Mouse (Mus musculus): ENCODE measurements at regions not wholly inside any gene's neighbourhood (a gene's known extent, or its start where the extent isn't known, plus 50 kb on each side); places are given as distances from the start of the nearest gene placed in this dataset.

DNA sequence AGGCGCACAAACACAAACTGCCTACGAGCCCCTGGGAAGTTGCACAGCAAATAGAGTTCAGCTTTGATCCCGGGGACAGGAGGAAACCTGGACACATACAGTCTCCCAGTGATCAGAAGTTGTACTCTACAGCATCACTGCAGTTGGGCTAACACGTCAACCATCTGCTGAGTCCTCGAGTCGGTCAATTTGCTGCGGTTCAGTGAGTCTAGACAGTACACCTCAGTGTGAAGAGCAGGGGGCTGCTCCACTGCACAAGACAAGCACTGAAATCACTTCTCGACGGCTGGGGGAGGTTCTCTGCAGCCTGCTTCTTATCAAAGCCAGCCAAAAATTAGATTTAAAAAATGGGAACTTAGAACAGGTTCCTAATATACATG is 78.4 kb upstream of the Aco1 start:
- Histone ChIP-seq H3K4me3 (ENCODE audit: low read depth, low read length) (no peak overlapping the region), H3K4me2 (ENCODE audit: low read length) (no peak overlapping the region), H3K27ac (ENCODE audit: low read length) (no peak overlapping the region), H3K36me3 (ENCODE audit: control insufficient read depth, insufficient read depth, low read length) (no peaks in the 10 kb centered on the region), H3K9ac (ENCODE audit: low read depth, low read length) (no peak overlapping the region), H3K9me3 (replicated peaks; ENCODE audit: control insufficient read depth, low read length, poor library complexity, severe bottlenecking) (no peaks in the 10 kb centered on the region), H3K4me1 (ENCODE audit: control insufficient read depth, insufficient read depth, low read length) (no peaks in the 10 kb centered on the region), H3K27me3 (ENCODE audit: control insufficient read depth, insufficient read depth, low read depth, low read length) (no peaks in the 10 kb centered on the region)
- WGBS, result 62% methylated on average over 9 of the region's 9 CpGs
- ATAC-seq, result no peak

GRCm38 (mm10) chr4:40070959-40071634 is 71.8 kb upstream of the Aco1 start:
- no peak overlapping the region for H3K9ac ChIP-seq (ENCODE audit: low read depth, low read length)
- ATAC-seq, result no peak
- H3K4me2 ChIP-seq (ENCODE audit: low read length), result no peak overlapping the region
- no peak overlapping the region for H3K4me3 ChIP-seq (ENCODE audit: low read depth, low read length)
- H3K27me3 ChIP-seq (ENCODE audit: control insufficient read depth, insufficient read depth, low read depth, low read length), result no peaks in the 10 kb centered on the region
- H3K4me1 ChIP-seq (ENCODE audit: control insufficient read depth, insufficient read depth, low read length), result no peaks in the 10 kb centered on the region
- 70% methylated on average over 4 of the region's 4 CpGs for WGBS
- no peaks in the 10 kb centered on the region for H3K36me3 ChIP-seq (ENCODE audit: control insufficient read depth, insufficient read depth, low read length)
- H3K27ac ChIP-seq (ENCODE audit: low read length), result no peak overlapping the region
- H3K9me3 ChIP-seq (replicated peaks; ENCODE audit: control insufficient read depth, low read length, poor library complexity, severe bottlenecking), result no peaks in the 10 kb centered on the region

GRCm38 (mm10) chr4:40081035-40081434 is 61.8 kb upstream of the Aco1 start:
- Histone ChIP-seq H3K9ac (ENCODE audit: low read depth, low read length) (no peak overlapping the region), H3K4me3 (ENCODE audit: low read depth, low read length) (no peak overlapping the region), H3K27me3 (ENCODE audit: control insufficient read depth, insufficient read depth, low read depth, low read length) (no peaks in the 10 kb centered on the region), H3K9me3 (replicated peaks; ENCODE audit: control insufficient read depth, low read length, poor library complexity, severe bottlenecking) (no peaks in the 10 kb centered on the region), H3K4me1 (ENCODE audit: control insufficient read depth, insufficient read depth, low read length) (no peaks in the 10 kb centered on the region), H3K36me3 (ENCODE audit: control insufficient read depth, insufficient read depth, low read length) (no peaks in the 10 kb centered on the region), H3K4me2 (ENCODE audit: low read length) (no peak overlapping the region), H3K27ac (ENCODE audit: low read length) (no peak overlapping the region)
- 27% methylated on average over 3 of the region's 3 CpGs for WGBS
- no peak for ATAC-seq

DNA sequence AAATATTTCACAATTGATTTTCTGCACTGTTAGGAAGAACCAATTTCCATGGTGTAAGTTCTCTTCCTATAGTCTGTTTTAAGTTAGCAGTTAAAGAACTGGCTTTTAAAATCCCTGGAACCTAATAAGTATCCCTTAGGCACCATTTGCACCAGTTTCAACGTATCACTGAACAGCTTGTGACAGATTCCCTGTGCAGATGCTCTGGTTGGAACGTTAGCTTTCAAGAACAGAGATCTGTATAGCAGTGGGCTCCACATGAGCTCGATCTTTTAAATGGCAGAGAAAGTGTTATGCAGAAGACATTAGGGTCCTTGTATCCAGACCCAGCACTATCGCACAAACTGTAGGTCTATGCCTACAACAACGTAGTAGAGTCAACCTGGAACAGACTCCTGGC is 52.6 kb upstream of the Aco1 start:
- 63% methylated on average over 5 of the region's 5 CpGs for WGBS
- no peak overlapping the region for H3K4me3 ChIP-seq (ENCODE audit: low read depth, low read length)
- H3K9ac ChIP-seq (ENCODE audit: low read depth, low read length), result no peak overlapping the region
- ATAC-seq, result no peak
- no peaks in the 10 kb centered on the region for H3K27me3 ChIP-seq (ENCODE audit: control insufficient read depth, insufficient read depth, low read depth, low read length)
- H3K4me1 ChIP-seq (ENCODE audit: control insufficient read depth, insufficient read depth, low read length), result no peaks in the 10 kb centered on the region
- H3K36me3 ChIP-seq (ENCODE audit: control insufficient read depth, insufficient read depth, low read length), result no peaks in the 10 kb centered on the region
- H3K27ac ChIP-seq (ENCODE audit: low read length), result no peak overlapping the region
- no peak overlapping the region for H3K4me2 ChIP-seq (ENCODE audit: low read length)
- no peaks in the 10 kb centered on the region for H3K9me3 ChIP-seq (replicated peaks; ENCODE audit: control insufficient read depth, low read length, poor library complexity, severe bottlenecking)

Measured in midbrain, embryonic 16.5 days (tissue).